Mouse (Mus musculus): ENCODE data around the gene Gm11213. TPM values are rescaled to one million over a fixed set of nuclear protein-coding genes. Genes with fewer than 3 reads are reported as not detected.

The Gm11213 gene
- polyA plus RNA-seq (2014; fragmentation: Nextera tagmentation; extraction: Ambion mirVana): not detected in 2 replicates

DNA sequence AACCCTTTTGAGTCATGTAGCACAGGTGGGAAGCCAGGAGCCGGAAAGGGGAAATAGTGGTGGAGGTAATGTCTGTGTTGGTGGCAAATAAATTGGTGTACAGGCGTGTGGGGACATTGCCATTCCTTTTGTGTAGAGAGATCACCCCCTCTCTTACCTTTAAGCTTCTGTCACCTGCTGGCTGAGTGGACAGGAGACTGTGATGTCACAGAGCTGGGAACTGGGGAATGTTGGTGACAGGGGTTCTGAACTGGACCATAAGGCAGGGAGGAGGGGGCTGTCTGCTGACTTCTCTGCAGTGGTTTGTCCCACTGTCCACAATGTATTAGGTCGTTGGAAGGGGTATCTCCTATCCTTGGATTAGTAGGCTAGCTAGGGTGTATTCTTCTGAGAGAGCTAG lies at the start of gene Gm11213:
Gm11213 (minus strand) TSS at position 317 of the 400 bp plus-strand sequence.
- no peak within 1 kb of the TSS for H3K4me2 ChIP-seq
- ATAC-seq (replicated peaks; ENCODE audit: low FRiP score) (no peak), DNase-seq (ENCODE audit: low spot score) (no peak)
- no peaks in the 10 kb centered on the region for H3K36me3 ChIP-seq (ENCODE audit: control insufficient read depth, insufficient read depth, low read length)
- 73% methylated on average over 3 of the region's 3 CpGs for whole genome bisulfite sequencing
- no peak within 1 kb of the TSS for H3K9ac ChIP-seq (ENCODE audit: low read depth, low read length)
- no peak within 1 kb of the TSS for H3K27ac ChIP-seq (ENCODE audit: low read depth, low read length)
- H3K27me3 ChIP-seq (replicated peaks; ENCODE audit: control insufficient read depth, insufficient read depth, low read length): no peaks in the 10 kb centered on the region
- no peaks in the 10 kb centered on the region for H3K4me1 ChIP-seq (replicated peaks; ENCODE audit: control insufficient read depth, insufficient read depth, low read length)
- H3K4me3 ChIP-seq (ENCODE audit: low read depth, low read length): no peak within 1 kb of the TSS
- no peaks in the 10 kb centered on the region for H3K9me3 ChIP-seq (ENCODE audit: control insufficient read depth, low read length)

DNA sequence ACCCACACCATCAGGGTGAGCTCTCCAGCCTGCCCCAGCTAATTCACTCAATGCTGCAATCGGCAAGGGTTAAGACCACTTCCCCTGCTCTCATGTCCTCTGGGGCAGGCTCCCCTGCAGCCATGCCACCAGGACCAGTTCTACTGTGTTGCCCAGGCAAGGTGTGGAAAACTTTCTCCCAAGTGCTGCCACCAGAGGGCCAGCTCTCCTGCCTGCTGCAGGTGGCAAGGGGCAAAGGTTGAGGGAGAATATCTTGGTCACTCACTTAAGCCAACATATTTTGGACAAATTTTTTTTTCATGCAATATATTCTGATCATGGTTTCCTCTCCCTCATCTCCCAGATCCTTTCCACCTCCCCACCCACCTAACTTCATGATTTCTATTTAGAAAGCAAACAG lies 49.3 kb upstream of the Gm11213 start:
- ATAC-seq (replicated peaks; ENCODE audit: low FRiP score) (no peak), DNase-seq (ENCODE audit: low spot score) (no peak)
- no peaks in the 10 kb centered on the region for H3K4me1 ChIP-seq (replicated peaks; ENCODE audit: control insufficient read depth, insufficient read depth, low read length)
- no peak overlapping the region for H3K9ac ChIP-seq (ENCODE audit: low read depth, low read length)
- 76% methylated on average over 1 of the region's 1 CpGs for WGBS
- H3K27ac ChIP-seq (ENCODE audit: low read depth, low read length): no peak overlapping the region
- H3K36me3 ChIP-seq (ENCODE audit: control insufficient read depth, insufficient read depth, low read length): no peaks in the 10 kb centered on the region
- H3K4me3 ChIP-seq (ENCODE audit: low read depth, low read length): no peak overlapping the region
- no peak overlapping the region for H3K4me2 ChIP-seq
- no peaks in the 10 kb centered on the region for H3K9me3 ChIP-seq (ENCODE audit: control insufficient read depth, low read length)
- H3K27me3 ChIP-seq (replicated peaks; ENCODE audit: control insufficient read depth, insufficient read depth, low read length): no peaks in the 10 kb centered on the region

DNA sequence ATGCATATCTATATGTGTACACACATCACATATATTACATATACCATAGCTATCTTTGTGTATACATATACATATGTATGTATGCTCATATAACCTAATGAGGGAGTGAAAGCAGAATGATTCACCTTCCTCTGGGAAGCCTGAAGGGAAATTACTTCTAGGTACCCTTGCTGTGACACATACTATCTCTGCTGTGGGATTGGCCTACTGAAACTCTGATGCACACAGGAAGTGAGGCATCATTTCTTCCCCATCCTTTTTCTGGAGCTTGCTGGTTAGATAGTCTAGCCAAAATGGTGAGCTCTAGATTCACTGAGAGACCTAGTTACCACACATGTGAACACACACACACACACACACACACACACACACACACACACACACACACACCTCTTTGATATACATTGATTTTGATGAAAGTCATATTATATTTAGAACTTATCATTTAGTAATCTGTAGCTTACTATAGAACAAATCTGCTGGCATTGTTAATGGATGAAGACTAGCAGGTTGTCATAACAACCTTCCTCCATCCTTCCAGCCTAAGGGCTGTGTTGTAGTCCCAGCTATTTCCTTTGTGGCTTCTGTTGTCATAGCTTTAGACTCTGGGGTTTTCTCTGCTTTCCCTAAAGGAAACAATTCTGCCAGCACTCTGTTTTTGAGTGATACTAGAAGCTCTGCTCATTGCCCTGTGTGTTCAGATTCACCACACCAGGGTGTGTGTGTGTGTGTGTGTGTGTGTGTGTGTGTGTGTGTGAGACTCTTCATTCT lies 39.1 kb upstream of the Gm11213 start:
- H3K4me1 ChIP-seq (replicated peaks; ENCODE audit: control insufficient read depth, insufficient read depth, low read length): no peaks in the 10 kb centered on the region
- H3K36me3 ChIP-seq (ENCODE audit: control insufficient read depth, insufficient read depth, low read length): no peaks in the 10 kb centered on the region
- no peak overlapping the region for H3K4me3 ChIP-seq (ENCODE audit: low read depth, low read length)
- no peak overlapping the region for H3K27ac ChIP-seq (ENCODE audit: low read depth, low read length)
- H3K9me3 ChIP-seq (ENCODE audit: control insufficient read depth, low read length): no peaks in the 10 kb centered on the region
- ATAC-seq (replicated peaks; ENCODE audit: low FRiP score) (no peak), DNase-seq (ENCODE audit: low spot score) (no peak)
- H3K9ac ChIP-seq (ENCODE audit: low read depth, low read length): no peak overlapping the region
- no peak overlapping the region for H3K4me2 ChIP-seq
- H3K27me3 ChIP-seq (replicated peaks; ENCODE audit: control insufficient read depth, insufficient read depth, low read length): no peaks in the 10 kb centered on the region

DNA sequence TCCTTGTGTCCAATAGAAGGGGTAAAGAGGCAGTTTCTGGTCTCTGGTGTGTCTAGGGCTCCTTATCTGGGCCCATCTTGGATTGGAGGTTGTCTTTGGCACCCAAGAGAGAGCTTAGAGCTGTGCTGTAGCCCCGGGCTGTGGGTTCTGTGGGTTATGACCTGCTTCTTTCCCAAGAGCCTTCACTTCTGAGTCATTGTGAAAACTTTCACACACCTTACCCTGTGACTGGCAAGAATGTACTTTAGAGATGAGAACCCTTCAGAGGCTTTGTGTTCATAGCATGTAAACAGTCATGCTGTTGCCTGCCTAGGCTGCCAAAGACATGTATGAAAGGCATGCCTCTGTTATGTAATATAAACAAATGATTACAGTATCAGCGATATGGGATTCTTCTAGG lies 34.8 kb upstream of the Gm11213 start:
- Histone ChIP-seq H3K9me3 (ENCODE audit: control insufficient read depth, low read length) (no peaks in the 10 kb centered on the region), H3K27me3 (replicated peaks; ENCODE audit: control insufficient read depth, insufficient read depth, low read length) (no peaks in the 10 kb centered on the region), H3K36me3 (ENCODE audit: control insufficient read depth, insufficient read depth, low read length) (no peaks in the 10 kb centered on the region), H3K27ac (ENCODE audit: low read depth, low read length) (no peak overlapping the region), H3K4me2 (no peak overlapping the region), H3K4me3 (ENCODE audit: low read depth, low read length) (no peak overlapping the region), H3K9ac (ENCODE audit: low read depth, low read length) (no peak overlapping the region), H3K4me1 (replicated peaks; ENCODE audit: control insufficient read depth, insufficient read depth, low read length) (no peaks in the 10 kb centered on the region)
- 58% methylated on average over 2 of the region's 2 CpGs for WGBS
- DNase-seq (ENCODE audit: low spot score) (no peak), ATAC-seq (replicated peaks; ENCODE audit: low FRiP score) (no peak)

DNA sequence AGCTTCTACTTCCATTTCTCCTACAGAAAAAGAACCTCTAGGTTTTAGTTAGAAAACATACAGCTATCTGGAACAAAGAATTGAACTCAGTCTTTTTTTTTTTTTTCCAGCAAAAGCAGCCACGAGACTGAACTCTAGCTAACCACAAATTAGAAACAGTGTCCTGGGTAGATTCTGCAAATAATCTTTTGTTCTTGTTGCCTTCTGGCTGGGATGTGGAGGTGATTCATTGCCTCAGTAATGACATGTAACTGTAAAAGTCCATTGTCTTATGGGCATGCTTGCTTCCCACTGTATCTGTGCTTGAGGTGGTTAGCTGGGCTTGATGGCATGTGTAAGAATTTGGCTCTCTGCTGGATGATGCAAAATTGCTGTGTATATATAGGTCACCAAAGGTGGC lies 33.5 kb upstream of the Gm11213 start:
- no peak overlapping the region for H3K27ac ChIP-seq (ENCODE audit: low read depth, low read length)
- H3K4me2 ChIP-seq: no peak overlapping the region
- ATAC-seq (replicated peaks; ENCODE audit: low FRiP score) (no peak), DNase-seq (ENCODE audit: low spot score) (no peak)
- H3K36me3 ChIP-seq (ENCODE audit: control insufficient read depth, insufficient read depth, low read length): no peaks in the 10 kb centered on the region
- H3K9ac ChIP-seq (ENCODE audit: low read depth, low read length): no peak overlapping the region
- no peaks in the 10 kb centered on the region for H3K4me1 ChIP-seq (replicated peaks; ENCODE audit: control insufficient read depth, insufficient read depth, low read length)
- H3K4me3 ChIP-seq (ENCODE audit: low read depth, low read length): no peak overlapping the region
- WGBS: 48% methylated on average over 1 of the region's 1 CpGs
- H3K27me3 ChIP-seq (replicated peaks; ENCODE audit: control insufficient read depth, insufficient read depth, low read length): no peaks in the 10 kb centered on the region
- H3K9me3 ChIP-seq (ENCODE audit: control insufficient read depth, low read length): no peaks in the 10 kb centered on the region

DNA sequence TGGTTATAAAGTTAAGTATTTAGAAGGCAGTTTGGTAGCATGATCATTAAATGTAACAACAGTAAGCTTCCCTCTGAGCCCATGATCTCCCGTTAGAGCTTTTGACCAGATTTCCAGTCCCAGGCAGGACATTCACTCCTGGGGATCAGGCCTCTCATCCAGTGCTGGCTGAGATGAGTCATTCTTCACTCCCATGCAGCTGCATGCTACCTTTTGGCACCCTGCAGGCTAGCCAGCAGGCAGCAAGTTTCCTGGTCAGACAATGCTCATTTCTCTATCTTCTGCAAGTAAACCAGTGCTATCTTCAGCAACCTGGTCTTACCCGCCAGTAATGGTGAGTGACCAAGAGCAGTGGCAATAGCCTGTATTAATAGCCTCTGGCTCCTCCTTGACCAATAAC lies 28.1 kb upstream of the Gm11213 start:
- no peaks in the 10 kb centered on the region for H3K9me3 ChIP-seq (ENCODE audit: control insufficient read depth, low read length)
- H3K9ac ChIP-seq (ENCODE audit: low read depth, low read length): no peak overlapping the region
- no peak overlapping the region for H3K4me2 ChIP-seq
- H3K4me1 ChIP-seq (replicated peaks; ENCODE audit: control insufficient read depth, insufficient read depth, low read length): no peaks in the 10 kb centered on the region
- no peak for ATAC-seq (replicated peaks; ENCODE audit: low FRiP score)
- no peaks in the 10 kb centered on the region for H3K27me3 ChIP-seq (replicated peaks; ENCODE audit: control insufficient read depth, insufficient read depth, low read length)
- no peak overlapping the region for H3K4me3 ChIP-seq (ENCODE audit: low read depth, low read length)
- no peak overlapping the region for H3K27ac ChIP-seq (ENCODE audit: low read depth, low read length)
- no peaks in the 10 kb centered on the region for H3K36me3 ChIP-seq (ENCODE audit: control insufficient read depth, insufficient read depth, low read length)
- 69% methylated on average over 2 of the region's 2 CpGs for whole genome bisulfite sequencing
- no peak for DNase-seq (ENCODE audit: low spot score)

DNA sequence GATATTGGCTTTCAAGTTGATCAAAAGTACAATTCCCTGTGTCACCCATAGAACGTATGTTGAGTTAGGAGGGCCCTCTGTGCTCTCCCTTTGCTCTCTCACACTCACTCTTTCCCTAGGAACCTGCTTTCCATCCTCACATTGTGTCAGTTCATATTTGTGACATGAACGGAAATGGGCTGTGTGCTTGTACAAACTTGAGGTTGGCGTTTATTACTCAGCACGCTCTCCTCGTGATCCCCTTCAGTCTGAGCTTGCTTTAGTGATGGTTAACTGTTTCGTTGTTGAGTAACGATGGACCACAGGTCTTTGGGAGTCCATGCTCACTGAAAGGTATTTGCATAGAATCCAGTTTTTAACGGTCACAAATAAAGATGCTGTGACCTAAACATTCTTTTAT lies 22.1 kb upstream of the Gm11213 start:
- Histone ChIP-seq H3K27ac (ENCODE audit: low read depth, low read length) (no peak overlapping the region), H3K27me3 (replicated peaks; ENCODE audit: control insufficient read depth, insufficient read depth, low read length) (no peaks in the 10 kb centered on the region), H3K4me2 (no peak overlapping the region), H3K9ac (ENCODE audit: low read depth, low read length) (no peak overlapping the region), H3K4me3 (ENCODE audit: low read depth, low read length) (no peak overlapping the region), H3K4me1 (replicated peaks; ENCODE audit: control insufficient read depth, insufficient read depth, low read length) (no peaks in the 10 kb centered on the region), H3K36me3 (ENCODE audit: control insufficient read depth, insufficient read depth, low read length) (no peaks in the 10 kb centered on the region), H3K9me3 (ENCODE audit: control insufficient read depth, low read length) (no peaks in the 10 kb centered on the region)
- no peak for ATAC-seq (replicated peaks; ENCODE audit: low FRiP score)
- 78% methylated on average over 8 of the region's 8 CpGs for WGBS
- DNase-seq (ENCODE audit: low spot score): no peak

DNA sequence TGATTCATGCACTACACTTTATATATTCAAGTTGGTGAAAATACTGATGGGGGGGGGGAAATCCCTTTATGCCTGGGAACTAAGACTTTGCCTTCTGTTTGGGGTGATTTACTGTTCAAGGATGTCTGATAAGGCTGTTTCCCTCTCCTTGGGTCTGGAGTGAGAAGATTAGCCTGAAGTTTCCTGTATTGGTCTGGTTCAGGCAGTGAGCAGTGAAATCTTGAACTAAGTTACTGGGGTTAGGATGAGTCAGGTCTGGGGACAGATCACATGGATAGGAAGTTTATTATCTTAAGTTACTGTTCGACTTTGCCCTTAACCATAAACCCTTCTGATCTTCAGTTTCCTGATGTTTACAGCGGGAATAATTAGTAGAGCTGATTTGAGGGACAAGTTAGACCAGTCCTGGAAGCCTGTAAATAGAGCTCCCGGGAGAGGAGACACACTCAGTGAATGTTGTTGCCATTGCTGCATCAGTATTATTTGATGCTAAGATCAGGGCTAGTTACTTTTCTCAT lies 20.6 kb upstream of the Gm11213 start:
- DNase-seq (ENCODE audit: low spot score) (no peak), ATAC-seq (replicated peaks; ENCODE audit: low FRiP score) (no peak)
- H3K4me2 ChIP-seq: no peak overlapping the region
- no peaks in the 10 kb centered on the region for H3K4me1 ChIP-seq (replicated peaks; ENCODE audit: control insufficient read depth, insufficient read depth, low read length)
- H3K27me3 ChIP-seq (replicated peaks; ENCODE audit: control insufficient read depth, insufficient read depth, low read length): no peaks in the 10 kb centered on the region
- no peak overlapping the region for H3K27ac ChIP-seq (ENCODE audit: low read depth, low read length)
- 33% methylated on average over 3 of the region's 3 CpGs for whole genome bisulfite sequencing
- no peak overlapping the region for H3K4me3 ChIP-seq (ENCODE audit: low read depth, low read length)
- H3K36me3 ChIP-seq (ENCODE audit: control insufficient read depth, insufficient read depth, low read length): no peaks in the 10 kb centered on the region
- H3K9ac ChIP-seq (ENCODE audit: low read depth, low read length): no peak overlapping the region
- no peaks in the 10 kb centered on the region for H3K9me3 ChIP-seq (ENCODE audit: control insufficient read depth, low read length)

DNA sequence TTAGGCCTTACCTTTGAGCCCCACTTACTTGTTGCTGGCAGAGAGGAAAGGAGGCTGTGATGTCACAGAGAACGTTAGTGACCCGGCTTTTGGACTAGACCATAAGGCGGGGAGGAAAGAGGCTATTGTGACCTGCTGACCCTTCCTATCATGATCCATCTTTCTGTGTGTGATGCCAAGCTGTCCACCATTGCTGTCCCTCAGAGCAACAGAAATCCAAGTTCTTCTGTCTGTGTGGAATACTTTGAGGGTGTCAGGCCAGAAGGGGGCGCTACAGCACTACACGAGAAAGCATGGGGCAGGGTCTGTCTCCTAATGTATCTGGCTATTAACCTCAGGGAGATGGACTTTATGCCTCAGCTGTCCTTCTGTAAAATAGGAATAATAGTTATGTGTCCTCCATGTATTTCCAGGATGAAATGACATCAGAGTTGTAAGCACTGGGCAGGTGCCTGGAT lies 17.3 kb upstream of the Gm11213 start, which contains the start of gene Tex48:
Tex48 (minus strand) TSS at position 51 of the 458 bp plus-strand sequence.
- H3K4me3 ChIP-seq (ENCODE audit: low read depth, low read length): no peak within 1 kb of the TSS
- H3K9me3 ChIP-seq (ENCODE audit: control insufficient read depth, low read length): no peaks in the 10 kb centered on the region
- H3K27me3 ChIP-seq (replicated peaks; ENCODE audit: control insufficient read depth, insufficient read depth, low read length): no peaks in the 10 kb centered on the region
- H3K27ac ChIP-seq (ENCODE audit: low read depth, low read length): no peak within 1 kb of the TSS
- DNase-seq (ENCODE audit: low spot score) (peak; percentile 47), ATAC-seq (replicated peaks; ENCODE audit: low FRiP score) (no peak)
- H3K4me2 ChIP-seq: no peak within 1 kb of the TSS
- no peak within 1 kb of the TSS for H3K9ac ChIP-seq (ENCODE audit: low read depth, low read length)
- no peaks in the 10 kb centered on the region for H3K36me3 ChIP-seq (ENCODE audit: control insufficient read depth, insufficient read depth, low read length)
- no peaks in the 10 kb centered on the region for H3K4me1 ChIP-seq (replicated peaks; ENCODE audit: control insufficient read depth, insufficient read depth, low read length)
- WGBS: 46% methylated on average over 5 of the region's 5 CpGs

Measured in liver, embryonic 11.5 days (tissue).